Mouse (Mus musculus) retina, adult 2 months (tissue): ENCODE measurements around the gene Rybp.

Source experiments
- DNase-seq: peaks from one replicate; pipeline ENCODE4 v3.0.0-alpha.2; 2012; ENCODE audit warnings: low read depth, low spot score

Gene Rybp

DNA sequence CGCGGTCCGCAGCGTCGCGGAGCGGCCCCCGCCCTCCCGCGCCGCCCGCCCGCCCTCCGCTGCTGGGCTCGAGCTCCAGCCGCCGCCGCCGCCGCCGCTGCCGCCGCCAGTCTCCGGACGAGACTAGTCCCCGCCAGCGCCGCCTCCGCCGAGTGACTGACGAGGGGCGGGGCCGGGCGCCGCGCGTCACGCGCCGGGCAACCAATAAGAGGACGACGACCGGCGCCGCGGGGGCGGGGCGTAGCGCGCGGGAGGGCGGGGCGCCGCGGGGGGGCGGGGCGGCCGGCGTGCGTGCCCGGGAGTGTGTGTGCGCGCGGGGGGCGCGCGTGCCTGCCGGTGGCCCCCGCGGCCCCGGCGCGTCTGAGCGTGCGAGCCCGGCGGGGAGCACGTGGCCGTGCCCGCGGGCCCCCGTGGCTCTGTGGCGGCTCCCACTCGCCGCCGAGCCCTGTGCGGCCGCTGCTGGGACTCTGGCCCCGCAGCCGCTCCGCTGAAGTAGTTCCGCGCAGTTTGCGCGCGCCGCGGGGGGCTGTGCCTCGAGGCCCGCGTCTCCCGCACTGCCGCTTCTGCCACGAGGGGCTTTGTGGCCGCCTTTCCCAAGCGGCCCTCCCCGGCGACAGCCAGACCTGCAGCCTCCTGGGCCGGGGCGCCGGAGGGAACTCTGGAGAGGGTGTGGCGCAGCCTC is at the start of gene Rybp:
Rybp (minus strand) TSS at position 152 of the 682 bp plus-strand sequence.
- DNase-seq: peak; percentile 83

DNA sequence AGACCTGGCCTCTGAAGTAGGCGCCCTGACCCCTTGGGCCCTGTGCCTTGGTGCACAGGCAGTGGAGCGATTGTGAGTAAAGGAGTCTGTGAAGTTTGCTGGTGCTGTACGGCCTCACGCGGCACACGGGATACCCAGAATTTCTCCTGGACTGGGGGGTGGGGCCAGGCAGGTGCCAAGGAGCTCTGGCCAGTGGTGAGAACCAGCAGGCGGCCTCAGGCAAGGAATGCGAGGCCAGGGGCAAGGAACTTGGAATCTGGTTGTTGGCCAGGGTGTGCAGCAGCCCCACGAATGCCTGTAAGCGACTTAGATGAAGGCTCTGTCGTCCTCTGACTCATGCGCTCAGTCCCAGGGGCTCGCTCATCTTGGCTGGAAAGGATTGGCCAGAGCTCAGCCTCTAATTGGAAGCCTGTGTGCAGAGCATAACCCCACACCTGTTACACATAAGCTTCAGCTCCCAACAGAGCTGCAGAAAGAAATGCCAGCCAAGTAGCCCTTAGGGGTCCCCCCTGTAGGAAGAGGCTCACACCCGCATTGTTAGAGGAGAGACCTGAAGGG is 49.4 kb upstream of the Rybp start:
- no peak for DNase-seq

DNA sequence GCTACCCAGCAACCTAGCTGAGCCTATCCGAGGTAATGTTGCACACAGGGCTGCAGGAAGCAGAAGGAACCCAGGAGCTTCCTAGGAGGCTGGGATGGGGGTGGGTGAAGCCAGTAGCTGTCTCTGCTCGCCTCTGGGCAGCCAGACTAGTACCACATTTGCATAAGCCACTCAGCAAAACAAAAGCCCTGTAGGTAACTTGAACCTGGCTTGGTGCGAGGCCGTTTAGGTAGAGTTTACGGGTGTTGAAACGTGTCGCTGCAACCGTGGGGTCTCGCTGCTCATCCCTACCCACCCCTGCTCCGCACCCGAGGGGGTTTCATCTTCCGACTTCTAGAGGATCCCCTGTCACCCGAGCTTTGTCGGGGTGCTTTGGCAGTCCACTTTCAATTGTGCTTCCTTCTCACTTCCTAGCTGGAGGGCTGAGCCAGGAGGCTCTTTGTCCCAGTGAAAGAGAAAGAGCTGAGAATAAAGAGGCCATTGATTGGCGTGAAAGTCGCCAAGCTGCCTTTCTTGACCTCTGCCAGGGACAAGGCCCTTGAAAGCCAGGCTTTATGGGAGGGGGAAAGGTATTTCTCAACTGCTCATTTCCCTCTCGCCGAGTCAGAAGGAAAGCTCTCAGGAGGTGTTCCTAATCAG is 48.3 kb upstream of the Rybp start:
- DNase-seq: no peak

DNA sequence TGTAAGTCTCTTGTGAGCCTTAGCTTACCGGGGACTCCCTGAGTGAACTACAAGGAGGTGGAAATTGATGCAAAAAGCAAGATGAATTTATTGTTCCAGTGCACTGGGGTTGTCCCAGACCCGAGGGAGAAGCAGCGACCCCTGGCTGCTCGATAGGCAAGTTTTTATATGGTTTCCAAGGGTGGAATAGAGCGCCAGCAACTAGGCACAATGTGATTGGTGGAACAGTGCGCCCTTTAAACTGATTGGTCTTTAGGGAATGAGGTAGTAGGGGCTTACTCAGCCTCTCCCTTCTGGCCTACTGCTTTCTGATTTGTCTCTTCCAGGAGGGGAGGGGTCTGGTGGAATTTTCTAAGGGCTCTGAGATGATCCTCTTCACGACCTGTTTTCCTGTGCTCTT is 46.5 kb upstream of the Rybp start:
- no peak for DNase-seq

DNA sequence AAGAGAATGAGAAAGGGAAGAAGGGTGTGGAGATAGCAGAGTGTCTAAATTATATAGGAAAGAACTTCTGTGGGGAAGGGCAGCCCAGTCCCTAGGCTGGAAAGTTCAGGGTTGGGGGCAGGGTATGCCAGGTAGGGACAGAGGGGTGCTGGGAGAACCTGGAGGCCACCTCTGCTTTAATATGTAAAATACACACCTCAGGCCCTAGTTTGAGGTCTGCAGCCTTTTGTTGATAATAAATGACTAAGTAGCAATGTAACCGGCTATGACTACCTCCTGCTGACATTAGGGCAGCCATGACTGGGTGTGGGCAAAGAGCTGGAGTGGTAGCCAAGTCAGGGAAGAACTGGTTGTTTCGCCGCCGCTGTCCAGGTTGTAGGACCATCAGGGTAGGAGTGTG is 45.2 kb upstream of the Rybp start:
- DNase-seq: no peak

DNA sequence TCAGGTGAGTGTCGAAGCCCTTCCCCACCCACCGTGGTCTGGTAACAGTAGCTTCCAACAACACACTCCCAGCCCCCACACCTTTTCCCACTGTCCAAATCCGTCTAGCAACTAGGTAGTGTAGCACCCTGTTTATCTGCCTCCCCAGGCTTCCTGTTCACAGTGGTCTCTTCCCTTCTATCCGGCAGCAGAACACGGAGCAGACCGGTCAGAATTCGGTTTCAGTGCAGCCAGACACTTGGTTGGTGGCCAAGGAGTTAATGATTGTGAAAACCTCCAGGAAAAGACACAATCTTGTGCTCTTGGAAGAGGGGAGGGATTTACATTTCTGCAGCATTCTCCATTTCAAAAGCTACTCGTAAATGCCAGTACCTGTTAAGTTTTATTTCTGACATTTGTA is 44.3 kb upstream of the Rybp start:
- DNase-seq: no peak

DNA sequence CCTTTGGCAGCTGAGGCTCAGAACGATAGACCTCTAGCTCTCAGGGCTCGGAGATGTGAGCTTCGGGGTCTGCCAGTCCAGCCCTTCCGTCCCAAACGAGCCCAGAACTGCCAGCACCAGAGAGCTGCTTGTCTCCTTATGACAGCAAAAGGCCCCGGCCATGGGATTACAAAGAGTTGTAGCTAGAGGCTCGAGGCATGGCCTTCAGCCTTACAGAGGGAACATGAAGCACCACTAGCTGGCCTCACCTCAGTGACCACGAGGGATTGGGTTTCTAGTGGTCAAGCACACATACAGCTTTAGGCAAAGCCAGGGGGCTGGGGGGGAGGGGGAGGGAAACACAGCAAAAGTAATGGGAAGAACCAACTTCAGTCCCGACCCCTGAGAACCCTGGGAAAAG is 43.8 kb upstream of the Rybp start:
- no peak for DNase-seq

DNA sequence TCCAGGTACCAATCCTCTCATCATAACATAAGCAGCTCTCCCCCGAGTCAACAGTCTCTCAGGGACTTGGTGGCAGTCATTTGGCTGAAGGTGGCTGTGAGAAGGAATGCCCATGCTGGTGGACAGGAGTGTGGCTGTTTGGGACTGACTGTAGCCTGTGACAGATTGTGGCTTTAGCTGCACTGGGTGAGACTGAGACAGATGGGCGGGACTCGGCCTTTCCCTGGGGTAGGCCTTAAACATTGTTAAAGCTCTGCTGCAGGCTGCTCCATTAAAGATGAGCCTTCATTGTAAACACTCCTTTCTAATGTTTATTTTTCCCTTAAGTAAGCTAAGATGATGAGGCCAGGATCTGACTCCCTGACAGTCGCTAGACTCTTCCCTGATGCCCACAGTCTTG is 42.3 kb upstream of the Rybp start:
- DNase-seq: no peak

DNA sequence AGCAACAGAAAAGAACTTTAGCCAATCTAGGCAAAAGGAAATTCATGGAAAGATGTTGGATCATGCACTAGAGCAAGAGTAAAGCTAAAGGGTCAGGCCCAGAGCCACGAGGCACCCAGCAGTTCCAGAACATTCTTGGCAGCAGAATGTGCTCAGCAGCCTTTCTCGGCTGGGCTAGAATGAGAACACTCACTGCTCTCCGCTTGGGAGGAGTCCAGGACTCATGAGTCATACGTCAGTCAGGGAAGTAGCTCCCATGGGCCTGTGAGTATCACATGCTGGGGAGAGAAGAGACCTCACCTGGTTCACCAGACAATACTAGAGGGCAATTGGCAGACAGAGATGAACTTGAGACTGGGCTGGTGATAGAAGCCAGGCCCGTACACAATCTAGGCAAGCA is 39.8 kb upstream of the Rybp start:
- no peak for DNase-seq

DNA sequence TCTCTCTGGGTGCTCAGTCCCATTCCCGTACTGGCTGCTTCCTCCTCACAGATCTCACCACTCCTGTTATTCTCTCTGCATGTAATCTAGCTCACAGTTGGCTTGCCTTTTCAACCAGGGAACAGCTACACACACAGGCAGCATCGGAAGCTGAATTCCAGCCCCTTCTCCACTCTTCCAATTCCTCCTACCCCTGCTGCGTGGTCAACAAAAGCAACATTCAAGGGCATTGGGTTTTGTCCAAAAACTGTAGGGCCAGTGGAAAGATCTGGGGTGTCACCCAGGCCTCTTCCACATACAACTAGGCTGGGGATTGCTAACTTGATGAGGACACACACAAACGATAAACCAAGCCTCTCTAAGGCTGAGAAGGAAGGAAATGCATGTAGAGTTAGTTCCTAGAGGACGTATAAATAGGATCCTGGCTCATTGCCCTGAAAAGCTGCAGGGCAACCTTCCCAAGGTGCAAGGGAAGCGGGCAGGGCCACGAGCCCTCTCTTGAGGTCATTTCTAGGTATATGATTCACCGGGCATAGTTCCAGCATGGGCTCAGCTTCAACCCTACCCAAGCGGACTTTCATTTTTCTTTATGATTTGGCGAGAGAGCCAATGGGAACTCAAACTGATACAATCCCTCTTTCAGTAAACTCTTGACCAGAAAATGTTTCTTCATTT is 36.6 kb upstream of the Rybp start:
- DNase-seq: no peak

DNA sequence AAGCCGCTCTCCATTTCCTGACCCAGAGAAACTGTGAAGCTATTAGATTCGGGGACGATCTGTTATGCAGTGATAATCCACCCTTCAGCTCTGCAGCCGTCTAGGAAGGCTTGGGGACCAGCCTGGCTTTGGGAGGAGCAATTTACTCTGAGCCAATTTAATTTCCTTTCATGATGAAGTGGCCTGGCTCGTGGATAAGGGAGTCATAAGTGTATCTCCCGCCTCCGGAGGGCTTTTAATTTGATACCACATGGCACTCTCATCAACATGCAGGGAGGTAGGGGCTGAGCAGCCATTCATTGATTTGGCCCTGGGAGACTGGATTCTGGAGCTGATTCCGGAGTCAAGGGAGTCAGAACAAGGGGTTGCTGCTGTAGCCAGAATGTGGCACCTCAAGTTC is 35.3 kb upstream of the Rybp start:
- no peak for DNase-seq

DNA sequence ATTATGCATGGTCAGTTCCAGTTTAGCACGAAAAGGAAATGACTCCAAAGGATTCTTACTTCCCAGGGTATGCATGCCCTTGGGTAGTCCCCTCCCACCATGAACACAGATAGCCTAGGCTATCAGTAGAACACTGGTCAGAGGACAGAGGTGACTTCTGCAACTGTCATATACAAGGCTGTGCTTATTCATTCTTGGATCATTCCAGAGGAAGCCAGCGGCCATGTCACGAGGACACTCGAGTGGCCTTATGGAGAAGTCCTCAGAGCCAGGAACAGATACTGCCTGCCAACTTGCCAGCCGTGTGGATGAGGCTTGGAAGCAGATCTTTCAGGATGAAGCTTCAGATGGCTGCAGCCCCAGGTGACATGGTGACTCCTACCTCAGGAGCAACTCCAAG is 34.9 kb upstream of the Rybp start:
- DNase-seq: no peak

DNA sequence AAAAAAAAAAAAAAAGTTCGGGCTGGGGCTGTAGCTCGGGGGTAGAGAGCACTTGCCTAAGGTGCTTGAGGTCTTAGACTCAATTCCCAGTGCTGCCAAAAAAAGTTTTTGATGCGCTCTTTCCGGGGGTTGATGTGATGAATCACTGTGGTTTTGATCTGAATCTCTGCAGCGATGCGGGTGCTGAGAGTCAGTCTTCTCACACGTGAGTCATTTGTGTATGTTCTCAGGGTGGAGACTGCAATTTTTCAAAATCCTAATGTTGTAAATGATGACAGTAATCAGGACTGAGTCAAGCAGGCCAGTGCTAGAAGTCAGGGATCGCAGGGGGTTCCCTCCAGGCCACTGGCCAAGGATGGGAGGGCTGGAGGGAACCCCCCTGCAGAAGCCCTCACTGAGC is 26.9 kb upstream of the Rybp start:
- DNase-seq: no peak

DNA sequence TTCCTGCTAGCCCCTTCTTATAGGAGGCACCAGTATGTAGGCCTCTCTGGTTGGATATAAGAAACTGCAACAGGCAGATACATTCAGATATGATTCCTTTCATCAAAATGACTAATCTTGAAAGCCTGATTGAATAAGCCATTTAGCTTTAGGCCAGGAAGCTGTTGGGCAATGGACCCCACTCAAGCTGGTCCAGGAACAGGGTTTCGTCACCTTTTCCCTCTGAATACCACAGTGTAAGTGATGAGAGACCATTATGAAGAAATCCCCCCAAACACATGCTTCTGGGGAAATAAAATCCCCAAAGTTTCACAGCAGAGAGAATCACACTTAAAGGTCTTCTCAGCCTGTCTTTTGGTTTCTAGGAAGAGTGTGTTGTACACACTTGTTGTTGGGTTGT is 23.9 kb upstream of the Rybp start:
- DNase-seq: no peak

DNA sequence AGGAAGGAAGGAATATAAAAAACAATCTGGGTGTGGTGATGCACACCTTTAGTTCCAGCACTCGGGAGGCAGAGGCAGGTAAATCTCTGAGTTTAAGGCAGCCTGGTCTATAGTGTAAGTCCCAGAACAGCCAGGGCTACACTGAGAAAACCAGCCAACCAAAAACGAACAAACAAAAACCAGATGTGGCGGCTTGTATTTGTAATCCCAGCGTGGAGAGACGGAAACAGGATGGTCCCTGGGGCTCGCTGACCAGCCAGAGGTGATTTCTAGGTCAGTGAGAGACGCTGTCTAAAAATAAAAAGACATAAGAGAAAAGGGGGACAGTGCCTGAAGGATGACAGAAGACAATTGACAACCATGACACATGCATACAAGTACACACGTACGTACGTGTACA is 17.5 kb upstream of the Rybp start:
- no peak for DNase-seq

DNA sequence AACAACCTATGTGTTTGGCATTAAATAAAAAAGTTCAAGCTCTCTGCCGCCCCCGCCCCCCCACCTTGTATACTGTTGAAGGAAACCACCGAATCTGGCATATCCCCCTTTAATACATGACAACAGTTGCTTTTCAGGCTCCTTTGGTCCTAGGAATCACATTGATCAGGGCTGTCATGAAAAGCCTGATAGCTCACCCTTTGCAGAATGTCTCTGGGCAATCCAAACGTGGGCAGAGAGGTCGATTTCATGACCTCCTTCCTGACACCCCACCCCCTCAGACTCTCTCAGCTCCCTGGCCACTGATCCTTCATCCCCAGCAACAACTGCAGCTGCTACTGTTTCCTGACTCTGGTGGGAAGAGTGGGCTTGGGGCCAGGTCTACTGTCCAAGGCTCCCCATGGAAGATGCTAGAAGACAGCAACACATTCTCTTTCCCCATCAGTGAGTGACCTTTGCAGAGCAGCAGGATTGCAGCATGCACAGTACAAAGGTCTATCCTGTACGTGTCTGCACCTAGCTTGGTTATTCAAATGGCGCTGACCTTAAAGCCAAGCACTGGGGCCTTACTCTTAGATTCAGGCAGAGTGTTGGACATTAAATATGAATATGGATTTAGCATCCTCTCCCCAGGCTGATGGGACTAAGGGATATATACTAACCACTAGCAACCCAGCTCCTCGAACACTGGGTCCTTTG is 14.3 kb upstream of the Rybp start:
- DNase-seq: no peak

DNA sequence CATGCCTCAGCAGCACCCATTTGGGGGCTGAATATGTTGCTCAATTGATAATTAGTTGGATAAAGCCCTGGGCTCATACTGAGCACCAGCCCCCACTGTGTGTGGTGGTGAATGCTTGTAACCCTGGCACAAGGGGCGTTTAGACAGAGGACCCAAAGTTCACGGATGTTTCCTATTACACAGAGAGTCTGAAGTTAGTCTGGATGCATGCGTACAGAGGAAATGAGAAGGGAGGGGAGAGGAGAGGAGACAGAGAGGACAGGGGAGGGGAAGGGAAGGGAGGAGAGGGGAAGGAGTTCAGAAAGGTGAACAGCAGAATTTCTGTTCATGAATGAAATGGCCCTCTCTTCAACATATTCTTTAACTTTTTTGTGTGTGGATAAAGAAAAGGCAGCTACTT is 13.5 kb upstream of the Rybp start:
- no peak for DNase-seq

DNA sequence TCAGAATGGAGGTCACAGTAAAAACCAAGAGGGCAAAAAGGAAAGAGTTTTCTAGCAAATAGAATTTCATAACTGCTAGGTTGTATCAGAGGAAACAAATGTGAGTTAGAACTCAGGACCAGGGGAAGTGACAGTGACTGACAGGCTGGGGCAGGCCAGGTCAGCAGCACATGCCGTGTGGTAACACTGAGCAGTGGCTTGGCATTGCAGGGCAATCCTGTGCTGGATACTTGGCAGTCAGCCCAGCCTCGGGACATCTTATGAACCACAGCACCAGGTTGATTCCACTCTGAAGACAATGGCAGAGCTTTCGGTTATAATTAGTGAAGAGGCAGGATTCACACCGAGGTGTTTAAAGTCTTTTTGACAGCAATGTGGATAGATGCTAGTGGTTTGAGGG is 11.7 kb upstream of the Rybp start:
- no peak for DNase-seq

DNA sequence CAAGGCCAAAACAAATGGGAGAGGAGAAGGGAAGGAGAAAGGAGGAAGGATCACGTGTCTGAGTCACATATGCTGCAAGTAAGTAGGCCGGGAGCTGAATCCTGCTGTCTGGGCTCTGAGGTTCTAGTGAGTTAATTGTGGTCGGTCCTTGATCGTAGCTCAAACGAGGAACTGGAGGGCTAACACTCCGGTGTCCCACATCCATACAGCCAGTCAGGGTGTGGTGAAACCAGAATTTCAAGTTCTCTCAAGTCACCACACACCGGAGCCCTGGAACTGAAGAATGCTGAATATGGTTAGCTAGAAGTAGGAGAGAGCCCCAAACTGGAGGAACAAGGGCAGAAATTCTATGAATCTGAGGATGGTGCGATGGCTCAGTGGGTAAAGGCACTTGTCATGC is 10.3 kb upstream of the Rybp start:
- DNase-seq: no peak

DNA sequence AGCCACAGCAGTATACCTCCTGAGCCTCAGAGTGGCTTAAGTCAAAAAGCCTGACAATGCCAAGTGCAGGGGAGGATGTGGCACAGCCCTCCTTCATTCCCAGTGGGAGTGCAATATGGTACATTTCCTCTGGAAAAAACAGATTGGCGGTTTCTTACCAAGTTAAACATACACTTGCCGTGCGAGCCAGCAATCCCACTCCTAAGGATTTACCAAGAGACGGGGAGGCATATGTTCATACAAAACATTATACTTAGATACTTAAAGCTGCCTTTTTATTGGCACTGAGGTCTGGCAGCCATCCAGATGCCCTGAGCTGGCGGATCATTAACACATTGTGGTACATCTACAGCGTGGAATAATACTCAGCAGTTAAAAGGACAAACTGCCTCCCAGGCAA is 5.1 kb upstream of the Rybp start:
- no peak for DNase-seq

DNA sequence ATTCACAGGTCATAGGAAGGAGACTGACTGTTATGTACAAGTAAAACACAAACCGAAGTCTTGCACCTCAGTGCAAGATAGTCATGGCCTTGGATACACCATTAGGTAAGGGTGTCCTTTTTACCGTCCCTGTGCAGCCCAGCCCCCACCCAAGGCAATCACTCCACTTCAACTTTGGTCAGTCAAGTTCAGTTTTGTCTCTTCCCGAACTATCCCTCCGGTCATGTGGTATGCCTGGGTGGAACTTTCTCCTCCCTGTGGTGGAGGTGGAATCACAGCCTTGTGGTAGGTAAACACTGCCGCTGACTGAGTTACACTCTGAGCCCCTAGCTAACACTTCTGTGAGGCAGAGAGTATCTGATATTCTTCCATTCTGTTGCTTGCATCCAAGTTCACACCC is 1.8 kb upstream of the Rybp start:
- DNase-seq: no peak

DNA sequence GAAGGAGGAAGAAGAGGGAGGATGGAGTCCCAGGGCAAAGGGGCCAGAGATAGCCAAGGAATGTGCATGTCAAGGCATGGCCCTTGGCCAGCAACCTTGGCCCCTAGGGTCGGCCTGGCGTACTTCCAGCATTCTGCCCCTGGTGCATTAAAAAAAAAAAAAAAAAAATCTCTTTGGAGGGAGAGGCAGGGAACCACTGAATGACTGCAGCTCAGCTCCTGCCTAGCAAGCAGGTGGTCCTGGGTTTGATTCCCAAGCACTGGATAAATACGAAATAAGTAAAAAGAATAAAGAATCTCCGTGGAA is 1.4 kb upstream of the Rybp start:
- no peak for DNase-seq
